Mouse (Mus musculus): ENCODE results near the gene Znrd1. TPM values are rescaled to one million over a fixed set of nuclear protein-coding genes. Genes with fewer than 3 reads are reported as not detected.

Gene Znrd1
- polyA plus RNA-seq, 2 experiments = 73.7 to 103 TPM

GRCm38 (mm10) chr17:36989437-36989836 is 31.1 kb upstream of the Znrd1 start, which contains the start of gene H2-M5:
Gene H2-M5, minus strand, starts transcription at chr17:36989537.
- no peak for TF ChIP-seq POLR2A (IDR thresholded peaks at IDR 0.05; ENCODE audit: borderline replicate concordance, extremely low read depth, insufficient read depth, insufficient read length)
- ATAC-seq (ENCODE audit: low FRiP score, low read depth) = no peak
- Histone ChIP-seq H3K4me2 (replicated peaks; ENCODE audit: low read depth, low read length, severe bottlenecking) (0 out of 2 replicates have a peak within 1 kb of the TSS, but pooled peaks have one; percentile 18), H3K9ac (ENCODE audit: low read depth, low read length, severe bottlenecking) (no peak within 1 kb of the TSS), H3K4me3 (replicated peaks; ENCODE audit: low read length) (peak within 1 kb of the TSS; percentile 10; the same call in 1 of the 2 replicates), H3K27me3 (ENCODE audit: control insufficient read depth, insufficient read depth, low read length) (peaks cover 22% of the 10 kb centered on the region), H3K27ac (replicated peaks; ENCODE audit: low read depth, low read length) (no peak within 1 kb of the TSS), H3K36me3 (ENCODE audit: control insufficient read depth, insufficient read depth, low read length) (no peaks in the 10 kb centered on the region), H3K9me3 (ENCODE audit: control insufficient read depth, low read length) (no peaks in the 10 kb centered on the region), H3K4me1 (ENCODE audit: control insufficient read depth, insufficient read depth, low read length) (no peaks in the 10 kb centered on the region)
- no peak for DNase-seq (ENCODE audit: low spot score)
- 28% methylated on average over 5 of the region's 5 CpGs for WGBS

- Histone ChIP-seq H3K27ac (replicated peaks; ENCODE audit: low read depth, low read length) (no peak overlapping the region), H3K4me1 (ENCODE audit: control insufficient read depth, insufficient read depth, low read length) (no peaks in the 10 kb centered on the region), H3K27me3 (ENCODE audit: control insufficient read depth, insufficient read depth, low read length) (peaks cover 22% of the 10 kb centered on the region), H3K4me2 (replicated peaks; ENCODE audit: low read depth, low read length, severe bottlenecking) (0 out of 2 replicates have a peak overlapping the region, but pooled peaks have one; percentile 18), H3K4me3 (replicated peaks; ENCODE audit: low read length) (peak overlapping the region; percentile 10; the same call in 1 of the 2 replicates), H3K9ac (ENCODE audit: low read depth, low read length, severe bottlenecking) (no peak overlapping the region), H3K36me3 (ENCODE audit: control insufficient read depth, insufficient read depth, low read length) (no peaks in the 10 kb centered on the region), H3K9me3 (ENCODE audit: control insufficient read depth, low read length) (no peaks in the 10 kb centered on the region)
- no peak for DNase-seq (ENCODE audit: low spot score)
- 5% methylated on average over 24 of the region's 24 CpGs for WGBS
- no peak for TF ChIP-seq POLR2A (IDR thresholded peaks at IDR 0.05; ENCODE audit: borderline replicate concordance, extremely low read depth, insufficient read depth, insufficient read length)
- no peak for ATAC-seq (ENCODE audit: low FRiP score, low read depth)
Measured at GRCm38 (mm10) chr17:36988475-36988874, 30.1 kb upstream of the Znrd1 start.

GRCm38 (mm10) chr17:36982253-36983155 is 24.1 kb upstream of the Znrd1 start:
- no peaks in the 10 kb centered on the region for H3K9me3 ChIP-seq (ENCODE audit: control insufficient read depth, low read length)
- no peak for ATAC-seq (ENCODE audit: low FRiP score, low read depth)
- H3K9ac ChIP-seq (ENCODE audit: low read depth, low read length, severe bottlenecking) = no peak overlapping the region
- peak; percentile 10 for DNase-seq (ENCODE audit: low spot score)
- no peaks in the 10 kb centered on the region; the same call in 1 of the 2 replicates for H3K4me1 ChIP-seq (ENCODE audit: control insufficient read depth, insufficient read depth, low read length)
- TF ChIP-seq POLR2A (IDR thresholded peaks at IDR 0.05; ENCODE audit: borderline replicate concordance, extremely low read depth, insufficient read depth, insufficient read length) = no peak
- no peak overlapping the region for H3K4me2 ChIP-seq (replicated peaks; ENCODE audit: low read depth, low read length, severe bottlenecking)
- no peak overlapping the region for H3K27ac ChIP-seq (replicated peaks; ENCODE audit: low read depth, low read length)
- peaks cover 2% of the 10 kb centered on the region; the same call in 1 of the 2 replicates for H3K27me3 ChIP-seq (ENCODE audit: control insufficient read depth, insufficient read depth, low read length)
- 29% methylated on average over 5 of the region's 5 CpGs for WGBS
- H3K4me3 ChIP-seq (replicated peaks; ENCODE audit: low read length) = no peak overlapping the region
- no peaks in the 10 kb centered on the region for H3K36me3 ChIP-seq (ENCODE audit: control insufficient read depth, insufficient read depth, low read length)

- no peaks in the 10 kb centered on the region; the same call in 1 of the 2 replicates for H3K4me1 ChIP-seq (ENCODE audit: control insufficient read depth, insufficient read depth, low read length)
- 10% methylated on average over 4 of the region's 4 CpGs for WGBS
- H3K27me3 ChIP-seq (ENCODE audit: control insufficient read depth, insufficient read depth, low read length) = no peaks in the 10 kb centered on the region
- H3K27ac ChIP-seq (replicated peaks; ENCODE audit: low read depth, low read length) = no peak overlapping the region
- TF ChIP-seq POLR2A (IDR thresholded peaks at IDR 0.05; ENCODE audit: borderline replicate concordance, extremely low read depth, insufficient read depth, insufficient read length) = no peak
- H3K4me3 ChIP-seq (replicated peaks; ENCODE audit: low read length) = no peak overlapping the region
- H3K4me2 ChIP-seq (replicated peaks; ENCODE audit: low read depth, low read length, severe bottlenecking) = peak overlapping the region; percentile 28
- no peak overlapping the region for H3K9ac ChIP-seq (ENCODE audit: low read depth, low read length, severe bottlenecking)
- no peaks in the 10 kb centered on the region for H3K36me3 ChIP-seq (ENCODE audit: control insufficient read depth, insufficient read depth, low read length)
- ATAC-seq (ENCODE audit: low FRiP score, low read depth) (no peak), DNase-seq (ENCODE audit: low spot score) (no peak)
- H3K9me3 ChIP-seq (ENCODE audit: control insufficient read depth, low read length) = no peaks in the 10 kb centered on the region
Measured at GRCm38 (mm10) chr17:36981845-36982244, 23.5 kb upstream of the Znrd1 start.

GRCm38 (mm10) chr17:36981221-36981813 is 23.0 kb upstream of the Znrd1 start, which contains the start of gene 2410137M14Rik:
Gene 2410137M14Rik, minus strand, starts transcription at chr17:36981237.
- H3K4me3 ChIP-seq (replicated peaks; ENCODE audit: low read length) = no peak within 1 kb of the TSS

More at GRCm38 (mm10) chr17:36981221-36981813, 23.0 kb upstream of the Znrd1 start, which contains the start of gene 2410137M14Rik:
- no peaks in the 10 kb centered on the region for H3K27me3 ChIP-seq (ENCODE audit: control insufficient read depth, insufficient read depth, low read length)
- no peak within 1 kb of the TSS for H3K27ac ChIP-seq (replicated peaks; ENCODE audit: low read depth, low read length)
- H3K4me2 ChIP-seq (replicated peaks; ENCODE audit: low read depth, low read length, severe bottlenecking) = peak within 1 kb of the TSS; percentile 28
- no peak for TF ChIP-seq POLR2A (IDR thresholded peaks at IDR 0.05; ENCODE audit: borderline replicate concordance, extremely low read depth, insufficient read depth, insufficient read length)
- 0 out of 2 replicates have a peak within 1 kb of the TSS, but pooled peaks have one; percentile 1 for H3K9ac ChIP-seq (ENCODE audit: low read depth, low read length, severe bottlenecking)
- 12% methylated on average over 18 of the region's 18 CpGs for WGBS
- ATAC-seq (ENCODE audit: low FRiP score, low read depth) = no peak
- no peaks in the 10 kb centered on the region; the same call in 1 of the 2 replicates for H3K4me1 ChIP-seq (ENCODE audit: control insufficient read depth, insufficient read depth, low read length)
- no peaks in the 10 kb centered on the region for H3K36me3 ChIP-seq (ENCODE audit: control insufficient read depth, insufficient read depth, low read length)
- no peaks in the 10 kb centered on the region for H3K9me3 ChIP-seq (ENCODE audit: control insufficient read depth, low read length)
- DNase-seq (ENCODE audit: low spot score) = no peak
